Mouse (Mus musculus) megakaryocyte progenitor cell, adult 5-6 weeks (primary cell): ENCODE measurements around the gene Irf4. TPM values are rescaled to one million over a fixed set of nuclear protein-coding genes. Genes with fewer than 3 reads are reported as not detected.

Experiments
- ATAC-seq: replicated peaks from 2 replicates; pipeline ENCODE4 v1.8.0; 2016; ENCODE audit warnings: mild to moderate bottlenecking, moderate TSS enrichment, inconsistent platforms; ENCODE audit not compliant: poor library complexity
- total RNA-seq, 2 experiments: library from RNA; stranded (forward) in 1 of 2; stranded (reverse) in 1 of 2; fragments of 157-497, 149-512 nt in 1 of 2; fragments of 200-1000 nt in 1 of 2; gene quantifications; 2 replicates each; pipeline versions ENCODE4 v1.2.3 to v1.2.4; 2015 to 2017

Irf4 gene
- total RNA-seq, 2 experiments from 2014 or later: 0.29 to 0.47 TPM

- no peak for ATAC-seq
Observed at GRCm38 (mm10) chr13:30793196-30793595, 44.2 kb downstream of the Irf4 start.

GRCm38 (mm10) chr13:30793616-30794015 is 44.6 kb downstream of the Irf4 start:
- no peak for ATAC-seq

DNA sequence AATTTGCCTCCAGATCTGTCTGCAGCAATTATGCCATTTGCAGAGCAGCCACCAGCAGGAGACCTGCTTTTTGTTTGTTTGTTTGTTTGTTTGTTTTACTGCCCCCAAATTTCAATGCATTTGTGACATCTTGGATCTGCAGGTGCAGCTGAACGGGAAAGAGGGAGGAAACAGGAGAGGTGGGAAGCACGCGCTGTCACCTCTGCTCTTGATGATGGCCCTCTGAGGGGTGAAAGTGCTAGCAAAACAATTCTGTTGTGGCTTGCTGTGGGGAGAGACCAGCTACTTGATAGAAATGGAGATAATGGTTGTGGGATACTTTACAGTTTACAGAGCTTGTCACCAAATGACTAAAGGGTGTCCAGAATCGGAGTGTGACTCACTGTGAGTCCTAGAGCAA is 46.9 kb downstream of the Irf4 start:
- ATAC-seq: no peak

GRCm38 (mm10) chr13:30801886-30802285 is 52.9 kb downstream of the Irf4 start:
- no peak for ATAC-seq

GRCm38 (mm10) chr13:30802336-30802955 is 53.4 kb downstream of the Irf4 start:
- ATAC-seq: 0 out of 2 replicates have a peak, but pooled peaks have one; percentile 23

DNA sequence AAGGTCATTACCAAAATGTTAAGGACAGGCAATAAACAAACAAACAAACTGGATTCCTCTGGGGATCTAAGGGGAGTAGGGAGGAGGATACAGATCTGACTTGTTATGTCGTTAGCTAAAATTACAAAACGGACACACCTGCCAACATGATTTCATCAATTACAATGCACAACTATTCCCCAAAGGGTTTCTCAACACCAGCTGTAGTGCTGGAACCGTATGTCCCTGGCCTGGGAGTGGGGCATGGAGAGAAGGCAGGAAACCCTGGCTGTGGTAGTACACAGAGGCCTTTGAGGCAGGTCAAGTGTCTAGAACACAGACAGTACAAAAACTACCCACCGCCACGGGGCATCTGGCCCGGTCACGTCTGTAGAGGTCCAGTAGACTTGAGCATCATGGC is 60.2 kb downstream of the Irf4 start:
- no peak for ATAC-seq

GRCm38 (mm10) chr13:30813464-30813863 is 64.4 kb downstream of the Irf4 start:
- peak; percentile 70 for ATAC-seq

- no peak for ATAC-seq
Observed at GRCm38 (mm10) chr13:30814256-30814655, 65.2 kb downstream of the Irf4 start.

Other genes starting within 250 kb of the Irf4 start
- gene Uqcrfs1, start 203.9 kb upstream of the Irf4 start, total RNA-seq (2015): 196 and 211 TPM in 2 replicates
- gene Uqcrfs1, start 203.9 kb upstream of the Irf4 start, total RNA-seq (2017): 112 and 114 TPM in 2 replicates
- 1.9 and 5.2 TPM in 2 replicates for gene Dusp22, start 89.2 kb upstream of the Irf4 start, total RNA-seq (2015)
- 2.5 and 4.2 TPM in 2 replicates for gene Dusp22, start 89.2 kb upstream of the Irf4 start, total RNA-seq (2017)
- gene Hus1b, start 198.5 kb downstream of the Irf4 start, total RNA-seq (2015): 1.1 and 1.4 TPM in 2 replicates
- gene Hus1b, start 198.5 kb downstream of the Irf4 start, total RNA-seq (2017): 0.62 and 1.0 TPM in 2 replicates
- 43.8 and 47.6 TPM in 2 replicates for gene Exoc2, start 224.9 kb downstream of the Irf4 start, total RNA-seq (2015)
- gene Exoc2, start 224.9 kb downstream of the Irf4 start, total RNA-seq (2017): 32.5 and 50.5 TPM in 2 replicates
- gene Gm5447, start 225.0 kb downstream of the Irf4 start, total RNA-seq (2015): 0.22 TPM in 1 of 2 replicates, not detected in the other
- gene Gm5447, start 225.0 kb downstream of the Irf4 start, total RNA-seq (2017): not detected in 2 replicates